Mouse (Mus musculus) ES-E14 (cell line): ENCODE data around the gene Scgb2b18. TPM values are rescaled to one million over a fixed set of nuclear protein-coding genes. Genes with fewer than 3 reads are reported as not detected.
"Not testable (repeated sequence)": the region's sequence is repeated elsewhere in the genome, so short reads cannot be mapped to it uniquely, and the experiment has no call there.

ENCODE experiments used
- DNase-seq: peaks from one replicate; pipeline ENCODE4 v3.0.0-alpha.2; 2013; ENCODE audit warnings: low read depth, low spot score
- H3K27ac ChIP-seq: 2 replicates; pipeline ENCODE4 v1.5.1; 2012; ENCODE audit warnings: low read depth, mild to moderate bottlenecking, low read length, moderate library complexity, mixed read lengths; ENCODE audit not compliant: poor library complexity, insufficient read depth, severe bottlenecking
- H3K36me3 ChIP-seq: 2 replicates; pipeline ENCODE4 v1.6.1; 2012; ENCODE audit warnings: mild to moderate bottlenecking, low read length, moderate library complexity, mixed read lengths; ENCODE audit not compliant: control insufficient read depth, poor library complexity, insufficient read depth, severe bottlenecking
- H3K4me1 ChIP-seq, 2 experiments: fragments of 150-350 bp in 1 of 2; sonication (generic) in 1 of 2; 2 replicates each; pipeline ENCODE4 v1.6.1; 2012; ENCODE audit warnings: low read length in 2 of 2, mild to moderate bottlenecking in 1 of 2, mixed read lengths in 1 of 2; ENCODE audit not compliant: control insufficient read depth in 2 of 2, insufficient read depth in 2 of 2, poor library complexity in 1 of 2
- H3K4me3 ChIP-seq, 2 experiments: fragments of 150-350 bp in 1 of 2; sonication (generic) in 1 of 2; 2 replicates each; pipeline ENCODE4 v1.5.1; 2012; ENCODE audit warnings: low read length in 2 of 2, low read depth in 1 of 2, mild to moderate bottlenecking in 1 of 2, mixed read lengths in 1 of 2; ENCODE audit not compliant: insufficient read depth in 1 of 2, poor library complexity in 1 of 2, severe bottlenecking in 1 of 2
- H3K9ac ChIP-seq: 2 replicates; pipeline ENCODE4 v1.6.1; 2012; ENCODE audit warnings: low read depth, mild to moderate bottlenecking, low read length, mixed read lengths; ENCODE audit not compliant: poor library complexity, insufficient read depth, severe bottlenecking
- H3K9me3 ChIP-seq: fragments of 150-350 bp; sonication (generic); 2 replicates; pipeline ENCODE4 v1.6.1; 2012; ENCODE audit warnings: low read depth, mild to moderate bottlenecking, low read length; ENCODE audit not compliant: control insufficient read depth, insufficient read depth
- in situ Hi-C, 2 experiments: fragments of 600-800 bp; cut with MboI; formaldehyde crosslinking; loops; one replicate each; pipeline ENCODE4 v1.15.1; 2025; ENCODE audit warnings: low sequenced_read_pairs in 2 of 2, inconsistent platforms in 1 of 2; ENCODE audit not compliant: unreplicated experiment in 2 of 2
- total RNA-seq: library from RNA; depleted of rRNA; stranded (reverse); fragments of 300-350 nt; gene quantifications from 2 replicates; pipeline ENCODE4 v1.2.3, GENCODE M21; 2012; rRNA removed

The Scgb2b18 gene
- not detected in 2 replicates for total RNA-seq

DNA sequence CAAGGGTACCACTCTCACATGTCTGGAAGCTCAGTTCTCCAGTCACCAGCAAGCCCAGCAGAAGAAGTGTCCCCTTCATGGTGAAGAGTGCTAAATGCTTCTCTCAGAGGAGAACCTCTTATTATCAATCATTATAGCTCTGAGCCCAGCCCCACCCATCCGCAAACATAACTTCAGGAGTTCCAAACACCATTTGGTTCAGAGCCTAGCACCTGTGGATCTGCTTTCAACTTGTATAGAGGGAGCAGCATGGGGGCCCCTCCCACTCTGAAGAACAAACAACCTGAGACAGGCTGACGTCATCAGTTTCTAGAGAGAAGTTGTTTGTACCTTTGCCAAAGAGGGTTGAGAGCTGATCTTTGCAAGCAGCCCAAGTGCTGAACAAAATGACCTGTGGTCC is at the start of gene Scgb2b18:
Gene Scgb2b18 (minus strand): TSS at position 101 of the 400 bp plus-strand sequence.
- H3K9ac ChIP-seq, H3K36me3 ChIP-seq, DNase-seq, H3K27ac ChIP-seq, H3K9me3 ChIP-seq, H3K4me1 ChIP-seq, H3K4me3 ChIP-seq, in situ Hi-C loops: not testable (repeated sequence)

- H3K4me1 ChIP-seq, H3K9me3 ChIP-seq, H3K4me3 ChIP-seq, H3K27ac ChIP-seq, DNase-seq, H3K36me3 ChIP-seq, H3K9ac ChIP-seq, in situ Hi-C loops: not testable (repeated sequence)
These were observed 11.6 kb upstream of the Scgb2b18 start, which contains the start of gene Scgb1b18 for GRCm38 (mm10) chr7:33185268-33185667. Scgb1b18 (plus strand) TSS chr7:33185568.

Other genes with a start within 250 kb of the Scgb2b18 start
- gene Scgb2b17, start 117.3 kb downstream of the Scgb2b18 start, total RNA-seq, result not detected in 2 replicates
- gene Scgb1b17, start 110.4 kb downstream of the Scgb2b18 start, total RNA-seq, result not detected in 2 replicates
- not detected in 2 replicates for gene Scgb1b18, start 11.7 kb upstream of the Scgb2b18 start, total RNA-seq
- not detected in 2 replicates for gene Scgb2b19, start 106.5 kb upstream of the Scgb2b18 start, total RNA-seq
- gene Scgb1b19, start 113.4 kb upstream of the Scgb2b18 start, total RNA-seq, result not detected in 2 replicates
- not detected in 2 replicates for gene Scgb2b20, start 192.5 kb upstream of the Scgb2b18 start, total RNA-seq
- gene Scgb1b20, start 199.4 kb upstream of the Scgb2b18 start, total RNA-seq, result not detected in 2 replicates